Mouse (Mus musculus) cerebral cortex, adult 2 months (tissue): ENCODE results near the gene Ms4a4d.

ENCODE experiments used
- WGBS: fragments of 180-500 bp; shearing (Covaris S2); methylation state at CpG from one replicate; pipeline ENCODE4 v1.1.7; 2018; 5-methylcytosine and 5-hydroxymethylcytosine counted together

The Ms4a4d gene

GRCm38 (mm10) chr19:11589891-11590449 lies 53.4 kb downstream of the Ms4a4d start:
- WGBS: 72% methylated on average over 2 of the region's 2 CpGs

GRCm38 (mm10) chr19:11601349-11601748 lies 64.7 kb downstream of the Ms4a4d start:
- 81% methylated on average over 3 of the region's 3 CpGs for WGBS

GRCm38 (mm10) chr19:11602026-11602425 lies 65.4 kb downstream of the Ms4a4d start:
- WGBS: 94% methylated on average over 2 of the region's 2 CpGs

GRCm38 (mm10) chr19:11604603-11605002 lies 68.0 kb downstream of the Ms4a4d start, which contains the start of gene Ms4a6d:
TSS of gene Ms4a6d (minus strand) at chr19:11604849.
- 86% methylated on average over 2 of the region's 2 CpGs for WGBS
